Mouse (Mus musculus) heart, embryonic 16.5 days (tissue): ENCODE measurements around the gene Ddx50. TPM values are rescaled to one million over a fixed set of nuclear protein-coding genes. Genes with fewer than 3 reads are reported as not detected.
"Not testable (repeated sequence)": the region's sequence is repeated elsewhere in the genome, so short reads cannot be mapped to it uniquely, and the experiment has no call there.

Experiments used
- ATAC-seq: fragments of 200-750 bp; cut with Nextera tagmentation; replicated peaks from 2 replicates; pipeline ENCODE4 v1.8.0; 2017; ENCODE audit warnings: moderate number of reproducible peaks; ENCODE audit not compliant: insufficient read depth, low FRiP score; ENCODE audit errors: extremely low read depth
- H3K27ac ChIP-seq: fragments of 300-500 bp; sonication (generic); 2 replicates; pipeline ENCODE4 v1.5.1; 2014; ENCODE audit warnings: mild to moderate bottlenecking, low read length, control low read depth, moderate library complexity
- H3K27me3 ChIP-seq: fragments of 300-500 bp; sonication (generic); 2 replicates; pipeline ENCODE4 v1.6.1; 2014; ENCODE audit warnings: low read length, mixed read lengths; ENCODE audit not compliant: control insufficient read depth, insufficient read depth
- H3K36me3 ChIP-seq: fragments of 300-500 bp; sonication (generic); 2 replicates; pipeline ENCODE4 v1.6.1; 2014; ENCODE audit not compliant: control insufficient read depth, insufficient read depth
- H3K4me1 ChIP-seq: fragments of 300-500 bp; sonication (generic); 2 replicates; pipeline ENCODE4 v1.6.1; 2014; ENCODE audit warnings: low read length, mixed read lengths; ENCODE audit not compliant: control insufficient read depth, insufficient read depth
- H3K4me2 ChIP-seq: fragments of 300-500 bp; sonication (generic); 2 replicates; pipeline ENCODE4 v1.6.1; 2014; ENCODE audit warnings: low read depth, mild to moderate bottlenecking, control low read depth, low read length
- H3K4me3 ChIP-seq: fragments of 300-500 bp; sonication (generic); 2 replicates; pipeline ENCODE4 v1.5.1; 2014; ENCODE audit warnings: mild to moderate bottlenecking, control low read depth, low read length
- H3K9ac ChIP-seq: fragments of 300-500 bp; sonication (generic); 2 replicates; pipeline ENCODE4 v1.6.1; 2014; ENCODE audit warnings: low read length, control low read depth
- H3K9me3 ChIP-seq: fragments of 300-500 bp; sonication (generic); replicated peaks from 2 replicates; pipeline ENCODE4 v1.6.1; 2016; ENCODE audit warnings: low read length; ENCODE audit not compliant: control insufficient read depth
- WGBS: fragments of 180-500 bp; shearing (Covaris S2); extraction: QIAGEN DNeasy Blood & Tissue Kit; methylation state at CpG from one replicate; pipeline ENCODE4 v1.1.7; 2014; 5-methylcytosine and 5-hydroxymethylcytosine counted together
- polyA plus RNA-seq: library from polyadenylated mRNA; unstranded; fragments of >200 nt; fragmentation: Nextera tagmentation; extraction: Ambion mirVana; gene quantifications from 2 replicates; pipeline ENCODE4 v1.2.1, GENCODE M21; 2015

Ddx50 gene
- polyA plus RNA-seq, 1 experiment from 2014 or later: 99.9 TPM

DNA sequence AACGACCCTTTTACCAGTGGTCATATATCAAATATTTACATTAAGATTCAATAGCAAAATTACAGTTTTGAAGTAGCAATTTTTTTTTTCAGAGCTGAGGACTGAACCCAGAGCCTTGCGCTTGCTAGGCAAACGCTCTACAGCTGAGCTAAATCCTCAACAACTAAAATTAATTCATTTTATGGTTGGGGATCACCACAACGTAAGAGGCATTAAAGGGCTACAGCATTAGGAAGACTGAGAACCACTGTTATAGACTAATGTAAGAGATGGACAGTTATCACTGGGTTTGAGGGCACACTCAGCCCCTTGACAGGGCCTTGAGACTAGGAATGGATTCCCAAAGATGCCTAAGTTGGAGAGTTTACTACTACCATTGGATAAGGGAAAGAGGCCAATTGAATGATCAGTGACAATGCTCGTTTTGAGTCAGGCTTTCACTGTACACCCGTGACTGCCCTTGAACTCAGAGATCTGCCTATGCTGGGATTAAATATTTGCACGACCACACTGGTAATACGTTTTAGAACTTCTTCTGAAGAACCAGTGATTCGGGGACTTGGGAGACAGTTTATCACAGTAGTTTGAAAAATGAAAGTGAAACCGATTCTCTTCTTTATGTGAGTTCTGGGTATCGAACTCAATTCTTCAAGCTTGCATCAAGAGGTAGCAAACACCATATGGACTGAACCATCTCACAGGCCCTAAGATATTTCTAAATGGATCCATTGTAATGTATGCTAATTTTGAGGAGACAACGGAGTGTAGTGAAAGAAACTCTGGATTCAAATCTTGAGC is 47.6 kb downstream of the Ddx50 start:
- no peaks in the 10 kb centered on the region for H3K27me3 ChIP-seq
- H3K9ac ChIP-seq: no peak overlapping the region
- no peak for ATAC-seq
- 86% methylated on average over 12 of the region's 12 CpGs for WGBS
- no peak overlapping the region for H3K4me3 ChIP-seq
- peaks cover 12% of the 10 kb centered on the region for H3K4me1 ChIP-seq
- no peaks in the 10 kb centered on the region for H3K9me3 ChIP-seq
- no peaks in the 10 kb centered on the region for H3K36me3 ChIP-seq
- no peak overlapping the region for H3K4me2 ChIP-seq
- H3K27ac ChIP-seq: no peak overlapping the region

DNA sequence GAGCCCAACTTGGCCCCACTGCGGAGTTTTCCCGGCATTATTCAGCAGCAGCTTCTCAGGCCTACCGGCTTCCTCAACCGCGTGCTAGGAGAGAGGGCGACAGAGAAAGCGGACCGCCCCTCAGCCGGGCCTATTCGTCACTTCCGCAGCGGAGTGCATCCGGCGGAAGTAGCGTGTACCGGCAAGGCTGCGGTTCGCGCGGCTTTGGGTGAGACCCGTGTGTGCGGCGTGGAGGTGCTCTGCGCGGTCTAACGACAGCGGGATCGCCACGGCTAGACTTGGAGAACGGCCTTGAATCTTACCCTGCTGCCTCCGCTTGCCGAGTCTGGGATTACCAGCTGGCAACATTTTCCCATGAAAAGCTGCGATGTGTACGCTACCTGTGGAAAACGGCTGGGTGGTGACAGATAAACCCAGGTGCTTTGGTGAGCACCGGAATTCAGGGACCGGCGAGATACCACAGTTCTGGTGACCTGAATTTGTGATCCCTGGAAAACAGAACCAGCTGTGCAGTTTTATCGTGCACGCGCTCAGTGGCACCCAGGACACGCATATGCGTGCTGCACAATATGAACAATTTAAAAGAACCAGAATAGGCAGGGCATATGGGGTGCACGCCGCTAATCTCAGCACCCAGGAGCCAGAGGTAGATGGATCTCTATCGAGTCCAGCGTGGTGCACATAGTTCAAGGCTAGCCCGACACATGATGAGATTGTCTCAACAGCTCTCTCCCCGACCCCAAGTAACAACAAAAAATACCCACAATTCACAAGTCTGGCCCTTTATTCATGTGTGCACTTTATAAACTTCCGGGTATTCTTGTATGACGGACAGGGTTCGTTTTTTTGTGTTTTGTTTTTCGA is 48.6 kb downstream of the Ddx50 start, which contains the start of gene Ddx21:
Gene Ddx21 (minus strand): TSS at position 105 of the 864 bp plus-strand sequence.
- peaks cover 12% of the 10 kb centered on the region for H3K4me1 ChIP-seq
- no peaks in the 10 kb centered on the region for H3K9me3 ChIP-seq
- peak within 1 kb of the TSS; percentile 85 for H3K9ac ChIP-seq
- H3K4me3 ChIP-seq: peak within 1 kb of the TSS; percentile 96
- ATAC-seq: peak; percentile 95
- WGBS: 5% methylated on average over 53 of the region's 53 CpGs
- H3K27me3 ChIP-seq: no peaks in the 10 kb centered on the region
- H3K36me3 ChIP-seq: peaks cover 7% of the 10 kb centered on the region
- H3K27ac ChIP-seq: peak within 1 kb of the TSS; percentile 79
- peak within 1 kb of the TSS; percentile 82 for H3K4me2 ChIP-seq

DNA sequence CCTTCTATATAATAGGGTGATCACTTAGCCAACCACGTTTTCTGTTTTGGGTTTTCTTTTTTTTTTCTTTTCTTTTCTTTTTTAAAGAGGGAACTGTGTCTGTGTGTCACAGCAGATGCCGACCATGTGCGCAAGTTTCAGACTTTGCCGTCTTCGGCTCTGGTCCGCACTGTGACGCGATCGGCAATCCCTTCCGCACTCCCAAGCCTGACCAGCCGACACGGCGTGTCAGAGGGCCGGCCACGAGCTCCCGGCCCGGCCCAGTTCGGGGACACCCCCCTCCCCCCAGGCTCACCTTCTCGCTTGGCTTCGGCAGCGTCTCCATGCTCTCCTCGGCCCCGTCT is 49.2 kb downstream of the Ddx50 start:
- H3K36me3 ChIP-seq: peaks cover 11% of the 10 kb centered on the region
- peak overlapping the region; percentile 82 for H3K4me2 ChIP-seq
- under 1% methylated on average over 23 of the region's 23 CpGs for WGBS
- peak overlapping the region; percentile 96 for H3K4me3 ChIP-seq
- H3K9ac ChIP-seq: peak overlapping the region; percentile 85
- no peaks in the 10 kb centered on the region for H3K27me3 ChIP-seq
- no peaks in the 10 kb centered on the region for H3K9me3 ChIP-seq
- ATAC-seq: peak; percentile 66; the same call in 1 of the 2 replicates
- H3K4me1 ChIP-seq: peaks cover 12% of the 10 kb centered on the region
- peak overlapping the region; percentile 79 for H3K27ac ChIP-seq

DNA sequence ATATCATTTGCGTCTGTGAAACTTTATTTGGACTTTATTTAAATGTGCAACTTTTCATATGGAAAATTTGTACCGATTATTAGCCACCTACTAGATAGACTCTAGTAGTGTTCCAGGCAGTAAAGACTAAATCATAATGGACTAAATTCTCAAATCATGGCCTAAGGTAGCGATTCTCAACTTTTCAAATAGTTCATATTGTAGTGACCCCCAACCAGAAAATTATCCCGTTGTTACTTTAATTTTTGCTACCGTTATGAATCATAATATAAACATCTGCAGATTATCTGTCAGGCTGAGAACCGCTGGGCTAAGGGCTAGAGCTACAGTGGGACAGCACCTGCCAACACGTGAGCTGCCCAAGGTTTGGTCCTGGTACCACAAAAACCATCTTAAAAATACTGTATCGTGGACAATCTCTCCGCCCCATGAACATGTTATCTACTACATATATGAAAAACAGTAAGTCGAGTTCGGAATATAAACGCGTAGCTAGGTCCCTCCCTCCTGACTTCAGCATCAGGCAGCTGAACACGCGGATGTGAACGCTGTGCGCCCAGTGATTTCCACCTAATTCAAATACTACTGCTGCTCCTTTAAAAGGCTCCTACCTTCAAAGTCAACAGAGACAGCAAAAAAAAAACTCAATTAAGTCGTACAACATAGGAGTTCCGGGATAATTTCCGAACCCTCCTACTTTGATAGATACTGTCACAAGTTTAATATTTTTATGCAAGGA is 49.8 kb downstream of the Ddx50 start:
- Histone ChIP-seq H3K9me3 (no peaks in the 10 kb centered on the region), H3K36me3 (peaks cover 11% of the 10 kb centered on the region), H3K9ac (peak overlapping the region; percentile 85), H3K4me1 (peaks cover 12% of the 10 kb centered on the region), H3K4me2 (peak overlapping the region; percentile 82), H3K27ac (no peak overlapping the region), H3K27me3 (no peaks in the 10 kb centered on the region), H3K4me3 (peak overlapping the region; percentile 96)
- WGBS: 9% methylated on average over 20 of the region's 20 CpGs
- ATAC-seq: no peak

DNA sequence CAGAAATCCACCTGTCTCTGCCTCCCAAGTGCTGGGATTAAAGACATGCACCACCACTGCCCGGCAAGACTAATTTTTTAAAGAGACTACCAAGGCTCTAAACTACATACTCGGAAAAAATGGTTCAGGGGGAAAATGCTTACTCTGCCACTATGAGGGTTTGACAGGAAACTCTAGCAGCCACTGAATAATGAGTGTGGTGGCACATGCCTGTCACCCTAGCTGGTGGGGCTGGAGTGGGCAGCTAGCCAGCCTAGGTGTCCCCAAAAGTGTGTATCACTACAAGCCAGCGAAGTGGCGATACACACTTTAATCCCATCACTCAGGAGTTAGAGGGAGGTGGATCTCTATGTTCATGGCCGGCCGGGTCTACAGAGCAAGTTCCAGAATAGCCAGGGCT is 51.0 kb downstream of the Ddx50 start:
- no peak overlapping the region for H3K4me2 ChIP-seq

DNA sequence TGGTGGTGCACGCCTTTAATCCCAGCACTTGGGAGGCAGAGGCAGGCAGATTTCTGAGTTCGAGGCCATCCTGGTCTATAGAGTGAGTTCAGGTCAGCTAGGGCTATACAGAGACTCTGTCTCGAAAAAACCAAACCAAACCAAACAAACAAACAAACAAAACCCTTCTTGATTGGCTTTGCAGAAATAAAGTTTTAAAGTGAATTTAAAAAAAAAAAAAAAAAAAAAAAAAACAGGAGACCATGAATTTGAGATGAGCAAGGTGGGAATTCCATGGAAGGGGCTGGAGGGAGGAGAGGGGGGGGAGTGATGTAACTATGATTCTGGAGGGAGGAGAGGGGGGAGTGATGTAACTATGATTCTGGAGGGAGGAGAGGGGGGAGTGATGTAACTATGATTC is 51.7 kb downstream of the Ddx50 start:
- H3K27ac ChIP-seq, H3K4me3 ChIP-seq, ATAC-seq, H3K27me3 ChIP-seq, H3K4me2 ChIP-seq, H3K9me3 ChIP-seq, H3K9ac ChIP-seq: not testable (repeated sequence)
- Histone ChIP-seq H3K4me1 (peaks cover 12% of the 10 kb centered on the region), H3K36me3 (peaks cover 17% of the 10 kb centered on the region)
- 96% methylated on average over 3 of the region's 3 CpGs for WGBS

More for the DNA sequence above, 51.0 kb downstream of the Ddx50 start:
- H3K4me1 ChIP-seq: peaks cover 12% of the 10 kb centered on the region
- 78% methylated on average over 6 of the region's 6 CpGs for WGBS
- H3K27me3 ChIP-seq: no peaks in the 10 kb centered on the region
- H3K9ac ChIP-seq: no peak overlapping the region
- H3K27ac ChIP-seq: no peak overlapping the region
- H3K4me3 ChIP-seq: no peak overlapping the region
- peaks cover 11% of the 10 kb centered on the region for H3K36me3 ChIP-seq
- H3K9me3 ChIP-seq: no peaks in the 10 kb centered on the region
- no peak for ATAC-seq

DNA sequence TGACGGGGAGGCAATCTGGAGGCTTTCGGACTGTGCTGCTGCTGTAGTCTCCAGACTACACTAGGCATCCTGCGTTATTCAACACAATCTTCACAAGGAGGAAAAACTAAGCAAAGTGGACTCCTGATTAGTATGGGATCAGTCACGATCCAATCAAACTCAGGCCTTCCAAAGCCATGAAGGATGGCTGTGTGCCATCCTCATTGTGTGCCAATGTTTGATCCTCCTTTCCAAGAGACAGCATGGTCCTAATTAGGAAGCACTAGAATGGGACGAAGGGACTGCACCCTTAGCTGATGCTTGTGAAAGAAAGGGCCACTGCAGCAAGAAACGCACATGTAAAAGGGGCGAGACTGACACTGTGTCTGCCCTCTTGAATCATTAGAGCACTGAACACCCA is 58.5 kb downstream of the Ddx50 start:
- peaks cover 50% of the 10 kb centered on the region for H3K36me3 ChIP-seq
- no peak overlapping the region for H3K4me3 ChIP-seq
- no peaks in the 10 kb centered on the region for H3K9me3 ChIP-seq
- WGBS: 86% methylated on average over 7 of the region's 7 CpGs
- peaks cover 2% of the 10 kb centered on the region; the same call in 1 of the 2 replicates for H3K4me1 ChIP-seq
- ATAC-seq: no peak
- no peak overlapping the region for H3K9ac ChIP-seq
- H3K4me2 ChIP-seq: no peak overlapping the region
- H3K27me3 ChIP-seq: no peaks in the 10 kb centered on the region
- H3K27ac ChIP-seq: no peak overlapping the region

DNA sequence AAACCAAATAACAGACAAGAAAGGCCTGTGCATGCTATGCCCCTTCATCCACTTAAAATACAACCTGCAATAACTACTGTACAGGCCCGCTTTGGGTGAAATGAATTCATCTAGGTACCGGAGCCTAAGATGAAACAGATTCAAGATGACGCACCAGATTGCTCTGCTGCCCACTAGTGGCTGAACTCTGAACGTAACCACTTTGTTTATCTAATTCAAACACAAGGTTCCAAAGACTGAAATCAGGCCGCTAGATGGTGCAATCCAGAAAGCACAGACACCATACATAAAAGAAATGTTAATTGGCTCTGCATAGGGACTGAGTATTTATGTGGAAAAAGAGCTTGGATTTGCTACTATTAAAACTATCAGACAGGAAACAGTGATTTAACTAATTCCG is 60.8 kb downstream of the Ddx50 start:
- H3K27me3 ChIP-seq: no peaks in the 10 kb centered on the region
- H3K9me3 ChIP-seq: no peaks in the 10 kb centered on the region
- H3K4me2 ChIP-seq: no peak overlapping the region
- H3K27ac ChIP-seq: no peak overlapping the region
- WGBS: 34% methylated on average over 6 of the region's 6 CpGs
- ATAC-seq: peak; percentile 49; the same call in 1 of the 2 replicates
- peaks cover 60% of the 10 kb centered on the region for H3K36me3 ChIP-seq
- peaks cover 2% of the 10 kb centered on the region; the same call in 1 of the 2 replicates for H3K4me1 ChIP-seq
- H3K9ac ChIP-seq: no peak overlapping the region
- H3K4me3 ChIP-seq: no peak overlapping the region
